Mouse (Mus musculus) ES-E14 (cell line): ENCODE data around the gene Golph3. TPM values are rescaled to one million over a fixed set of nuclear protein-coding genes. Genes with fewer than 3 reads are reported as not detected.

Experiments
- DNase-seq: peaks from one replicate; pipeline ENCODE4 v3.0.0-alpha.2; 2013; ENCODE audit warnings: low read depth, low spot score
- H3K27ac ChIP-seq: 2 replicates; pipeline ENCODE4 v1.5.1; 2012; ENCODE audit warnings: low read depth, mild to moderate bottlenecking, low read length, moderate library complexity, mixed read lengths; ENCODE audit not compliant: poor library complexity, insufficient read depth, severe bottlenecking
- H3K36me3 ChIP-seq: 2 replicates; pipeline ENCODE4 v1.6.1; 2012; ENCODE audit warnings: mild to moderate bottlenecking, low read length, moderate library complexity, mixed read lengths; ENCODE audit not compliant: control insufficient read depth, poor library complexity, insufficient read depth, severe bottlenecking
- H3K4me1 ChIP-seq, 2 experiments: fragments of 150-350 bp in 1 of 2; sonication (generic) in 1 of 2; 2 replicates each; pipeline ENCODE4 v1.6.1; 2012; ENCODE audit warnings: low read length in 2 of 2, mild to moderate bottlenecking in 1 of 2, mixed read lengths in 1 of 2; ENCODE audit not compliant: control insufficient read depth in 2 of 2, insufficient read depth in 2 of 2, poor library complexity in 1 of 2
- H3K4me3 ChIP-seq, 2 experiments: fragments of 150-350 bp in 1 of 2; sonication (generic) in 1 of 2; 2 replicates each; pipeline ENCODE4 v1.5.1; 2012; ENCODE audit warnings: low read length in 2 of 2, low read depth in 1 of 2, mild to moderate bottlenecking in 1 of 2, mixed read lengths in 1 of 2; ENCODE audit not compliant: insufficient read depth in 1 of 2, poor library complexity in 1 of 2, severe bottlenecking in 1 of 2
- H3K9ac ChIP-seq: 2 replicates; pipeline ENCODE4 v1.6.1; 2012; ENCODE audit warnings: low read depth, mild to moderate bottlenecking, low read length, mixed read lengths; ENCODE audit not compliant: poor library complexity, insufficient read depth, severe bottlenecking
- H3K9me3 ChIP-seq: fragments of 150-350 bp; sonication (generic); 2 replicates; pipeline ENCODE4 v1.6.1; 2012; ENCODE audit warnings: low read depth, mild to moderate bottlenecking, low read length; ENCODE audit not compliant: control insufficient read depth, insufficient read depth
- CHD2 ChIP-seq: IDR thresholded peaks from 2 replicates; pipeline ENCODE4 v1.6.1; 2014; ENCODE audit warnings: mild to moderate bottlenecking, low read depth, low read length, inconsistent platforms
- HCFC1 ChIP-seq: IDR thresholded peaks from 2 replicates; pipeline ENCODE4 v1.6.1; 2012; ENCODE audit warnings: low read length, inconsistent platforms, borderline replicate concordance; ENCODE audit not compliant: insufficient read depth
- MAFK ChIP-seq: IDR thresholded peaks from 2 replicates; pipeline ENCODE4 v1.6.1; 2014; ENCODE audit warnings: mild to moderate bottlenecking, low read depth, low read length, inconsistent platforms; ENCODE audit not compliant: insufficient read depth
- ZC3H11A ChIP-seq: IDR thresholded peaks from 2 replicates; pipeline ENCODE4 v1.6.1; 2012; ENCODE audit warnings: low read depth, mild to moderate bottlenecking, inconsistent platforms, low read length, borderline replicate concordance
- ZNF384 ChIP-seq: IDR thresholded peaks from 2 replicates; pipeline ENCODE4 v1.6.1; 2012; ENCODE audit warnings: low read depth, low read length, inconsistent platforms
- in situ Hi-C, 2 experiments: fragments of 600-800 bp; cut with MboI; formaldehyde crosslinking; loops; one replicate each; pipeline ENCODE4 v1.15.1; 2025; ENCODE audit warnings: low sequenced_read_pairs in 2 of 2, inconsistent platforms in 1 of 2; ENCODE audit not compliant: unreplicated experiment in 2 of 2
- total RNA-seq: library from RNA; depleted of rRNA; stranded (reverse); fragments of 300-350 nt; gene quantifications from 2 replicates; pipeline ENCODE4 v1.2.3, GENCODE M21; 2012

The Golph3 gene
- total RNA-seq, 1 experiment = 72.9 TPM

- no peaks in the 10 kb centered on the region for H3K36me3 ChIP-seq
- no peak overlapping the region for H3K4me3 ChIP-seq
- H3K4me1 ChIP-seq = peaks cover 2 to 8% of the 10 kb centered on the region in 2 experiments; a peak in 2 of 4 replicates
- in situ Hi-C loops = loop anchor here (10.0 kb wide), 1 partner anchor 204 kb away; no protein-coding TSS in a partner anchor
- TF ChIP-seq ZC3H11A (peak; percentile 92; the same call in 1 of the 2 replicates), HCFC1 (no peak)
- H3K9ac ChIP-seq = no peak overlapping the region
- H3K27ac ChIP-seq = no peak overlapping the region
- DNase-seq = peak; percentile 69
- H3K9me3 ChIP-seq = no peaks in the 10 kb centered on the region
Measured at GRCm38 (mm10) chr15:12371183-12371582, 49.9 kb downstream of the Golph3 start.

- Histone ChIP-seq H3K4me3 (no peak overlapping the region), H3K36me3 (no peaks in the 10 kb centered on the region), H3K9ac (no peak overlapping the region), H3K9me3 (no peaks in the 10 kb centered on the region), H3K4me1 (peaks cover 0 to 8% of the 10 kb centered on the region in 2 experiments; a peak in 2 of 4 replicates), H3K27ac (no peak overlapping the region)
- no peak for DNase-seq
- no peak for TF ChIP-seq ZNF384
- TF ChIP-seq MAFK = no peak
- in situ Hi-C loops = loop anchor here (10.0 kb wide), 1 partner anchor 201 kb away; no protein-coding TSS in a partner anchor
Measured at GRCm38 (mm10) chr15:12373496-12373895, 52.2 kb downstream of the Golph3 start.

GRCm38 (mm10) chr15:12373918-12374317 is 52.7 kb downstream of the Golph3 start:
- in situ Hi-C loops = loop anchor here (10.0 kb wide), 1 partner anchor 201 kb away; no protein-coding TSS in a partner anchor
- H3K9me3 ChIP-seq = no peaks in the 10 kb centered on the region
- H3K27ac ChIP-seq = no peak overlapping the region
- no peak for TF ChIP-seq ZC3H11A
- no peak for TF ChIP-seq CHD2
- no peak for TF ChIP-seq MAFK
- no peak for TF ChIP-seq HCFC1
- TF ChIP-seq ZNF384 = no peak
- H3K9ac ChIP-seq = no peak overlapping the region
- no peak for DNase-seq
- H3K4me1 ChIP-seq = peaks cover 0 to 8% of the 10 kb centered on the region in 2 experiments; a peak in 2 of 4 replicates
- H3K36me3 ChIP-seq = no peaks in the 10 kb centered on the region
- H3K4me3 ChIP-seq = no peak overlapping the region

GRCm38 (mm10) chr15:12374916-12375315 is 53.7 kb downstream of the Golph3 start:
- Histone ChIP-seq H3K36me3 (no peaks in the 10 kb centered on the region), H3K9ac (peak overlapping the region; percentile 2; the same call in 1 of the 2 replicates), H3K4me1 (peaks cover 0 to 8% of the 10 kb centered on the region in 2 experiments; a peak in 2 of 4 replicates), H3K9me3 (no peaks in the 10 kb centered on the region), H3K27ac (no peak overlapping the region), H3K4me3 (peak overlapping the region; percentile 38 to 61)
- TF ChIP-seq MAFK (no peak), ZNF384 (no peak), ZC3H11A (no peak), HCFC1 (no peak), CHD2 (no peak)
- no peak for DNase-seq
- in situ Hi-C loops = loop anchor here (10.0 kb wide), 1 partner anchor 200 kb away; no protein-coding TSS in a partner anchor

- Histone ChIP-seq H3K9ac (no peak overlapping the region), H3K36me3 (no peaks in the 10 kb centered on the region), H3K27ac (no peak overlapping the region), H3K4me1 (peaks cover 0 to 8% of the 10 kb centered on the region in 2 experiments; a peak in 2 of 4 replicates), H3K9me3 (no peaks in the 10 kb centered on the region), H3K4me3 (peak overlapping the region; percentile 38 to 61)
- in situ Hi-C loops = loop anchor here (10.0 kb wide), 1 partner anchor 199 kb away; no protein-coding TSS in a partner anchor
- peak; percentile 92 for DNase-seq
- no peak for TF ChIP-seq CHD2
- 0 out of 2 replicates have a peak, but pooled peaks have one; percentile 10 for TF ChIP-seq ZNF384
- TF ChIP-seq HCFC1 = no peak
- TF ChIP-seq MAFK = no peak
- no peak for TF ChIP-seq ZC3H11A
Measured at GRCm38 (mm10) chr15:12375641-12376311, 54.5 kb downstream of the Golph3 start.
